Mouse (Mus musculus) liver, adult 2 months (tissue): ENCODE measurements around the gene Scmh1. TPM values are rescaled to one million over a fixed set of nuclear protein-coding genes. Genes with fewer than 3 reads are reported as not detected.
"Not testable (repeated sequence)": the region's sequence is repeated elsewhere in the genome, so short reads cannot be mapped to it uniquely, and the experiment has no call there.

ENCODE experiments used
- DNase-seq: peaks from one replicate; pipeline ENCODE4 v3.0.0-alpha.2; 2011; ENCODE audit warnings: low read depth, low spot score; ENCODE audit errors: extremely low read depth
- H3K27ac ChIP-seq: fragments of 200-500 bp; replicated peaks from 2 replicates; pipeline ENCODE4 v1.5.1; 2012; ENCODE audit warnings: low read depth, mild to moderate bottlenecking, control low read depth, inconsistent platforms, low read length; ENCODE audit not compliant: insufficient read depth
- H3K27me3 ChIP-seq: fragments of 200-500 bp; 2 replicates; pipeline ENCODE4 v1.6.1; 2012; ENCODE audit warnings: mild to moderate bottlenecking, moderate library complexity, low read length, inconsistent platforms; ENCODE audit not compliant: control insufficient read depth, insufficient read depth
- H3K36me3 ChIP-seq: fragments of 200-500 bp; 2 replicates; pipeline ENCODE4 v1.6.1; 2012; ENCODE audit warnings: low read length, inconsistent platforms; ENCODE audit not compliant: control insufficient read depth, insufficient read depth
- H3K4me1 ChIP-seq: fragments of 200-500 bp; 2 replicates; pipeline ENCODE4 v1.6.1; 2011; ENCODE audit warnings: low read length; ENCODE audit not compliant: control insufficient read depth, insufficient read depth
- H3K4me3 ChIP-seq: fragments of 200-500 bp; 2 replicates; pipeline ENCODE4 v1.5.1; 2011; ENCODE audit warnings: low read depth, mild to moderate bottlenecking, control low read depth, low read length, moderate library complexity; ENCODE audit not compliant: insufficient read depth
- H3K79me2 ChIP-seq: fragments of 200-500 bp; 2 replicates; pipeline ENCODE4 v1.6.1; 2012; ENCODE audit warnings: inconsistent platforms, mild to moderate bottlenecking, low read length, moderate library complexity; ENCODE audit not compliant: control insufficient read depth, insufficient read depth
- H3K9ac ChIP-seq: fragments of 200-500 bp; 2 replicates; pipeline ENCODE4 v1.6.1; 2012; ENCODE audit warnings: low read depth, mild to moderate bottlenecking, control low read depth, inconsistent platforms, low read length
- CTCF ChIP-seq: fragments of 200-500 bp; IDR thresholded peaks from 2 replicates; pipeline ENCODE4 v1.5.1; 2011; ENCODE audit warnings: low read depth, low read length, control low read depth
- POLR2A ChIP-seq: fragments of 200-500 bp; IDR thresholded peaks from 2 replicates; pipeline ENCODE4 v1.6.1; 2011; ENCODE audit warnings: low read length, control low read depth; ENCODE audit not compliant: insufficient read depth; ENCODE audit errors: extremely low read depth
- WGBS: fragments of 180-500 bp; shearing (Covaris S2); methylation state at CpG from one replicate; pipeline ENCODE4 v1.1.7; 2018; 5-methylcytosine and 5-hydroxymethylcytosine counted together
- polyA plus RNA-seq: library from polyadenylated mRNA; depleted of rRNA; stranded (reverse); fragments of >200 nt; gene quantifications from 2 replicates; pipeline ENCODE4 v1.2.3, GENCODE M21; 2012
- total RNA-seq: library from RNA; depleted of rRNA; stranded (reverse); fragments of >200 nt; gene quantifications from 2 replicates; pipeline ENCODE4 v1.2.3, GENCODE M21; 2014

Scmh1 gene
- total and polyA plus RNA-seq, 2 experiments, result 7.0 to 8.1 TPM

DNA sequence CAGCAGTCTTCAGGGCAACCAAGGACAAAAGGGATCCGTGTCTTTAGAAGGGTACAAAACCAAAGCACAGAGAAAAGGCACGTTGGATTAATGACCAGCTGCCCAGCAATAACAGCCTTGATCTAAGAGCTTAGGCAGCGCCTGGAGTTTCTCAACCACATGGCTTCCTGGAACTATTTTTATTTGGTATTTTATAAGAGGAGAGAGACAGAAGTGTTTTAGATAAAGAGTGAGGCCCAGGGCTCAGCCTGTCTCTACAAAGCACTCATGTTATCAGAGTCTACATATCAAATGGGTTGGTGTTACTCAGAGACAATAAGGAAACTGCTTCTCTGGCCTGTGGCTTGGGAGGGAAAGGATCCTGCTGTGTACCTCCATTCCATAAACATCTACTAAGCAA, 12.3 kb upstream of the Scmh1 start:
- no peak for DNase-seq
- Histone ChIP-seq H3K27ac (no peak overlapping the region), H3K9ac (no peak overlapping the region), H3K36me3 (no peaks in the 10 kb centered on the region), H3K27me3 (no peaks in the 10 kb centered on the region), H3K4me1 (no peaks in the 10 kb centered on the region), H3K79me2 (no peaks in the 10 kb centered on the region), H3K4me3 (no peak overlapping the region)
- TF ChIP-seq POLR2A (no peak), CTCF (no peak)
- 65% methylated on average over 3 of the region's 3 CpGs for WGBS

DNA sequence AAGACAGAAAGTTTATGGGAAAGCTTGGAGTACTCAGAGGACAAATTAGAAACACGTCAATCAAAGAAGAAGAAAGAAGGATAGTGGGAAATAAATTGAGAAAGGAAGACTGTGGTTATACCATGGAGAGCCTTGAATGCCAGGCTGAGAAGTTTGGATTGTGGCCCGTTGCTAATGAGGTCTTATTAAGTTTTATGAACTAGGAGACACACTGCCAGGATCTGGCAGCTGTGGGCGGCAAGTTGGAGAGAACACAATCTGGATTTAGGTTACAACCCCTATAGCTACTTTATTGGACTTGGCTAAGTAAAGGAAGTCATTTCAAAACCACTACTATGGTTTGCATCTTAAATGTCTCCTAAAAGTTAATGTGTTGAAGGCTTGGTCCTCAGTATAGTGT, 4.8 kb upstream of the Scmh1 start:
- TF ChIP-seq CTCF (no peak), POLR2A (no peak)
- no peaks in the 10 kb centered on the region for H3K36me3 ChIP-seq
- H3K4me1 ChIP-seq, result 0 out of 2 replicates have a peak, but pooled peaks cover 2% of the 10 kb centered on the region
- 92% methylated on average over 3 of the region's 3 CpGs for WGBS
- 0 out of 2 replicates have a peak, but pooled peaks cover 1% of the 10 kb centered on the region for H3K79me2 ChIP-seq
- H3K9ac ChIP-seq, result no peak overlapping the region
- no peaks in the 10 kb centered on the region for H3K27me3 ChIP-seq
- no peak overlapping the region for H3K4me3 ChIP-seq
- DNase-seq, result no peak
- no peak overlapping the region for H3K27ac ChIP-seq

DNA sequence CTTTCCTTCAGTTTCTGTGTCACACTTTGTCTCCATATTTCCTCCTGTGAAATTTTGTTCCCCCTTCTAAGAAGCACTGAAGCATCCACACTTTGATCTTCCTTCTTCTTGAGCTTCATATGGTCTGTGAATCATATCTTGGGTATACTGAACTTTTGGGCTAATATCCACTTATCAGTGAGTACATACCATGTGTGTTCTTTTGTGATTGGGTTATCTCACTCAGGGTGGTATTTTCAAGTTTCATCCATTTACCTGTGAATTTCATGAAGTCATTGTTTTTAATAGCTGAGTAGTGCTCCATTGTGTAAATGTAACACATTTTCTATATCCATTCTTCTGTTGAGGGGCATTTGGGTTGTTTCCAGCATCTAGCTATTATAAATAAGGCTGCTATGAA, 3.0 kb upstream of the Scmh1 start:
- not testable (repeated sequence) for H3K9ac ChIP-seq, H3K36me3 ChIP-seq, H3K27ac ChIP-seq, H3K27me3 ChIP-seq, H3K4me1 ChIP-seq, H3K79me2 ChIP-seq, DNase-seq, H3K4me3 ChIP-seq

DNA sequence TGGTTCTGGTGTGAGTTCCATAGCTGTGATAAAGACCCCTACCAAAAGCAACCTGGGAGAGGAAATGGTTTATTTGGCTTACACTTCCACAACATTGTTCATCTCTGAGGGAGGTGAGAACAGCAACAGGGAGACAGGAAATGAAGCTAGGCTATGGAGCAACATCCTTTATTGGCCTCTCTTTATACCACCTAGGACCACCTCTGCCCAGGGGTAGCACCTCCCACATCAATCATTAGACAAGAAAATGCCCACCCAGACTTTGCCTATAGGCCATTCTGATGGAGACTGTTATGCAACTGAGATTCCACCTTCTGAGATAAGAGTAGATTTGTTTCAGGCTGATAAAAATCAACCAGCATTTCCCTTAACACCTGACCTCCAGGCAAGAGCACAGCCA, 834 bp upstream of the Scmh1 start:
- DNase-seq, result no peak
- Histone ChIP-seq H3K36me3 (no peaks in the 10 kb centered on the region), H3K79me2 (peaks cover 10% of the 10 kb centered on the region; the same call in 1 of the 2 replicates), H3K9ac (no peak overlapping the region), H3K27me3 (no peaks in the 10 kb centered on the region), H3K4me3 (no peak overlapping the region), H3K4me1 (peaks cover 2% of the 10 kb centered on the region; the same call in 1 of the 2 replicates), H3K27ac (no peak overlapping the region)
- TF ChIP-seq POLR2A, result no peak
- no peak for TF ChIP-seq CTCF

DNA sequence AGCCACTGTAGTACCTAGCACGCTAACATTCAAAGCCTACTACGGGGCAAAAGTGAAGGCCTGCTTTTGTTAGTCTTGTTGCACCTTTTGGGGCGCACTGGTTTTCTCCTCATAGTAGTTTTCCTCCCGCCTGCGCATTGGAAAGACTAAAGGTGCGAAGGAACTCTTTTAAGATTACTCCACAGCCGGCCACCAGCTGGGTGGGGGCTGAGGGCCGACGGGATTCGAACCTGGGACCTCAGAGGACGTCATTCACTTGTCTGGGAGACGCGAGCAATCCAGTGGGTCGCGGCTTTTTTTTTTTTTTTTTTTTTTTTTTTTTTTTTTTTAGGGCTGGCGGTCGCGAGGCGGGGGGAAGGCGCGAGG, 320 bp upstream of the Scmh1 start:
- Histone ChIP-seq H3K36me3 (no peaks in the 10 kb centered on the region), H3K4me1 (peaks cover 2% of the 10 kb centered on the region; the same call in 1 of the 2 replicates), H3K9ac (no peak overlapping the region), H3K27ac (no peak overlapping the region), H3K79me2 (peaks cover 10% of the 10 kb centered on the region; the same call in 1 of the 2 replicates), H3K4me3 (peak overlapping the region; percentile 93), H3K27me3 (no peaks in the 10 kb centered on the region)
- TF ChIP-seq CTCF (no peak), POLR2A (no peak)
- WGBS, result 14% methylated on average over 21 of the region's 21 CpGs
- no peak for DNase-seq

DNA sequence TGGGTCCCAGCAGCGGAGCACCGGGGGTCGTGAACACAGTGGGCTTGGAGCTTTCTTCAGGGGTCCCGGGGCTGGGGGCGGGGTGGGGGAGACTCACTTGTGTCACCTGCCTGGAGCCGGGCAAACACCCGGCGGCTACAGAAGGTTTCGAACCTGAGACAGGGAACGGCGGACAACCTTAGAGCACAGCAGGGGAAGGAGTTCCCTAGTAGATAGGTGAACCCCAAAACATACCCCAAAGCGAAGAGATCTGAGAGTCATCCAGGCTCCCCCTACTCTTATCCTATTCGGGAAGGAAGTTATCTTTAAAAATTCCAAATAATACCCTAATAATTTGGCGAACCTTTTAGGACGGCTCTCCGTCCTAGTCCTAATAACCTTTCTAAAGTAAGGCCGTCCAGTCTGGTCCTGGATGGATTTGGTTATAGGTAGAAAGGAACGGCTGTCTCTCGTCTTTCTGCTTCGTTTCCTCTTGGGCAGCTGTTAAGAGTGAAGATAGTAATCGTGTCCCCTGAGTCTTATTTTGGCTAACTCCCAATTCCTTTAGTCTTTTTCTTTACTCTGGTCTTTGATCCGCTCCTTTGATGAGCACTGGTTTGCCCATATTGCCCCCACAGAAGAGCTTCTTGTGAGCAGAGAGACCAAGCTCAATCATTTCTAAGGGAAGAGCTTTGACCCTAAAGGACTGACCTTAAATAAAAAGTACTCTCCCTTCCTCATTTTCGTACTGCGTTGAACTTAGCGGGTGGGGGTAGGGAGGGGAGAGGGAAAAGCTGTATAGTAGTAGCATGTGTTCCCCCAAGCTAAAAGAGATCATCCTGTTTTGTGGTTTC, 941 bp downstream of the Scmh1 start:
- no peaks in the 10 kb centered on the region for H3K36me3 ChIP-seq
- peaks cover 10% of the 10 kb centered on the region; the same call in 1 of the 2 replicates for H3K79me2 ChIP-seq
- WGBS, result 2% methylated on average over 25 of the region's 25 CpGs
- TF ChIP-seq CTCF, result no peak
- no peak for TF ChIP-seq POLR2A
- peaks cover 2% of the 10 kb centered on the region; the same call in 1 of the 2 replicates for H3K4me1 ChIP-seq
- H3K9ac ChIP-seq, result peak overlapping the region; percentile 95
- no peaks in the 10 kb centered on the region for H3K27me3 ChIP-seq
- peak; percentile 38 for DNase-seq
- peak overlapping the region; percentile 32; the same call in 1 of the 2 replicates for H3K27ac ChIP-seq
- H3K4me3 ChIP-seq, result peak overlapping the region; percentile 93
